Mouse (Mus musculus): Measurements from ENCODE around the gene Disp1. TPM values are rescaled to one million over a fixed set of nuclear protein-coding genes. Genes with fewer than 3 reads are reported as not detected.

Gene Disp1
- polyA plus RNA-seq, 1 experiment from 2014 or later = 7.6 TPM

GRCm38 (mm10) chr1:183150379-183150840 is 70.9 kb downstream of the Disp1 start:
- Histone ChIP-seq H3K4me2 (ENCODE audit: low read length) (no peak overlapping the region), H3K27ac (ENCODE audit: low read length) (peak overlapping the region; percentile 47; the same call in 1 of the 2 replicates), H3K9me3 (replicated peaks; ENCODE audit: control insufficient read depth, low read length, poor library complexity, severe bottlenecking) (no peaks in the 10 kb centered on the region), H3K4me3 (ENCODE audit: low read depth, low read length) (no peak overlapping the region), H3K4me1 (ENCODE audit: control insufficient read depth, insufficient read depth, low read length) (peaks cover 20% of the 10 kb centered on the region), H3K36me3 (ENCODE audit: control insufficient read depth, insufficient read depth, low read length) (no peaks in the 10 kb centered on the region), H3K27me3 (ENCODE audit: control insufficient read depth, insufficient read depth, low read depth, low read length) (no peaks in the 10 kb centered on the region), H3K9ac (ENCODE audit: low read depth, low read length) (no peak overlapping the region)
- 23% methylated on average over 12 of the region's 12 CpGs for WGBS
- ATAC-seq = peak; percentile 55; the same call in 1 of the 2 replicates

GRCm38 (mm10) chr1:183149571-183150105 is 71.7 kb downstream of the Disp1 start:
- Histone ChIP-seq H3K27ac (ENCODE audit: low read length) (peak overlapping the region; percentile 47; the same call in 1 of the 2 replicates), H3K4me1 (ENCODE audit: control insufficient read depth, insufficient read depth, low read length) (peaks cover 20% of the 10 kb centered on the region), H3K4me3 (ENCODE audit: low read depth, low read length) (no peak overlapping the region), H3K4me2 (ENCODE audit: low read length) (no peak overlapping the region), H3K9me3 (replicated peaks; ENCODE audit: control insufficient read depth, low read length, poor library complexity, severe bottlenecking) (no peaks in the 10 kb centered on the region), H3K36me3 (ENCODE audit: control insufficient read depth, insufficient read depth, low read length) (no peaks in the 10 kb centered on the region), H3K9ac (ENCODE audit: low read depth, low read length) (no peak overlapping the region), H3K27me3 (ENCODE audit: control insufficient read depth, insufficient read depth, low read depth, low read length) (no peaks in the 10 kb centered on the region)
- 32% methylated on average over 5 of the region's 5 CpGs for WGBS
- no peak for ATAC-seq

DNA sequence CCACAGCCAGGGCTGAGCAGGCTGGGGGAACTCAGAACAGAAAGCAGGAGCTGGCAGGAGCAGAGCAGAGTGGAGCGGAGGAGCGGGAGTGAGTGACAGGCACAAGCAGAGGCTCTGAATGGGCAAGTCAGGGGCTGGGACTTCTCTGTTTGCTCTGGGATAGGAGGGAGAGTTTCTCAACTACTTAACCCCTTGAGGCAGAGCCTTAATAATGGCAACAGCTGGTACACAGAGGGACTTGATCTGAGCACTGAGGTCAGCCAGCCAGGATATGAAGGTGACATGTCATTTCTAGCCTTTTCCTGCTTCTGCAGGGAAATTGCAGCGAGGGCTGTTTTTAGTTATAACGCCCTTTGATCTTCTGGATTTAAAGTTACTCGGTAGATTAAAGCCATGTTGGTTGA is 73.9 kb downstream of the Disp1 start:
- no peak overlapping the region for H3K9ac ChIP-seq (ENCODE audit: low read depth, low read length)
- H3K9me3 ChIP-seq (replicated peaks; ENCODE audit: control insufficient read depth, low read length, poor library complexity, severe bottlenecking) = no peaks in the 10 kb centered on the region
- no peak overlapping the region for H3K4me3 ChIP-seq (ENCODE audit: low read depth, low read length)
- H3K4me2 ChIP-seq (ENCODE audit: low read length) = 0 out of 2 replicates have a peak overlapping the region, but pooled peaks have one; percentile 13
- peak; percentile 80 for ATAC-seq
- H3K36me3 ChIP-seq (ENCODE audit: control insufficient read depth, insufficient read depth, low read length) = no peaks in the 10 kb centered on the region
- no peak overlapping the region for H3K27ac ChIP-seq (ENCODE audit: low read length)
- 19% methylated on average over 5 of the region's 5 CpGs for WGBS
- H3K4me1 ChIP-seq (ENCODE audit: control insufficient read depth, insufficient read depth, low read length) = peaks cover 20% of the 10 kb centered on the region
- H3K27me3 ChIP-seq (ENCODE audit: control insufficient read depth, insufficient read depth, low read depth, low read length) = no peaks in the 10 kb centered on the region

DNA sequence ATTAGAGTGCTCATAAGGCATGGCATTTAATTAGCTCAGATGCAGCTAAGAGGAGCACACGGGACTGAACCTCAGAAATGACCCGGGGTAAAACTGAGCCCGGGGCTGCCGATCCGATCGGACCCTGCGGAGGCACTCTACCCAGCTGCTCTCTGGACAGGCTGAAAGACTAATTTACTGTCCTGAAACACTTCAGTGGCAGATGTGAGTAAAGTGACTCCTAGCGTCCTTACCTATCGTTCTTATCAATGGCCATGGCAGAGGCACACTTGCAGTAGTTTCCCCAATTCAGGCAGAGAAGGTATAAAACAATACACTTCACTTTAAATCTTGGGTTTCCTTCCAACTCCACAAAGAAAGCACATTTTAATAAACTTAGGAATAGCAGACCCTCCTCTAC is 74.5 kb downstream of the Disp1 start:
- H3K27me3 ChIP-seq (ENCODE audit: control insufficient read depth, insufficient read depth, low read depth, low read length) = no peaks in the 10 kb centered on the region
- H3K9ac ChIP-seq (ENCODE audit: low read depth, low read length) = no peak overlapping the region
- no peak for ATAC-seq
- no peak overlapping the region for H3K4me3 ChIP-seq (ENCODE audit: low read depth, low read length)
- no peaks in the 10 kb centered on the region for H3K36me3 ChIP-seq (ENCODE audit: control insufficient read depth, insufficient read depth, low read length)
- no peak overlapping the region for H3K27ac ChIP-seq (ENCODE audit: low read length)
- no peak overlapping the region for H3K4me2 ChIP-seq (ENCODE audit: low read length)
- WGBS = 15% methylated on average over 9 of the region's 9 CpGs
- no peaks in the 10 kb centered on the region for H3K9me3 ChIP-seq (replicated peaks; ENCODE audit: control insufficient read depth, low read length, poor library complexity, severe bottlenecking)
- H3K4me1 ChIP-seq (ENCODE audit: control insufficient read depth, insufficient read depth, low read length) = peaks cover 22% of the 10 kb centered on the region

- Histone ChIP-seq H3K4me2 (ENCODE audit: low read length) (no peak overlapping the region), H3K9me3 (replicated peaks; ENCODE audit: control insufficient read depth, low read length, poor library complexity, severe bottlenecking) (no peaks in the 10 kb centered on the region), H3K36me3 (ENCODE audit: control insufficient read depth, insufficient read depth, low read length) (no peaks in the 10 kb centered on the region), H3K9ac (ENCODE audit: low read depth, low read length) (no peak overlapping the region), H3K4me3 (ENCODE audit: low read depth, low read length) (no peak overlapping the region), H3K4me1 (ENCODE audit: control insufficient read depth, insufficient read depth, low read length) (peaks cover 22% of the 10 kb centered on the region), H3K27ac (ENCODE audit: low read length) (no peak overlapping the region), H3K27me3 (ENCODE audit: control insufficient read depth, insufficient read depth, low read depth, low read length) (no peaks in the 10 kb centered on the region)
- WGBS = 74% methylated on average over 7 of the region's 7 CpGs
- ATAC-seq = no peak
These were observed 75.1 kb downstream of the Disp1 start for GRCm38 (mm10) chr1:183146102-183146735.

- peaks cover 18% of the 10 kb centered on the region for H3K4me1 ChIP-seq (ENCODE audit: control insufficient read depth, insufficient read depth, low read length)
- H3K9me3 ChIP-seq (replicated peaks; ENCODE audit: control insufficient read depth, low read length, poor library complexity, severe bottlenecking) = no peaks in the 10 kb centered on the region
- ATAC-seq = no peak
- no peaks in the 10 kb centered on the region for H3K27me3 ChIP-seq (ENCODE audit: control insufficient read depth, insufficient read depth, low read depth, low read length)
- WGBS = 25% methylated on average over 4 of the region's 4 CpGs
- H3K9ac ChIP-seq (ENCODE audit: low read depth, low read length) = no peak overlapping the region
- no peak overlapping the region for H3K4me2 ChIP-seq (ENCODE audit: low read length)
- no peak overlapping the region for H3K4me3 ChIP-seq (ENCODE audit: low read depth, low read length)
- H3K27ac ChIP-seq (ENCODE audit: low read length) = no peak overlapping the region
- H3K36me3 ChIP-seq (ENCODE audit: control insufficient read depth, insufficient read depth, low read length) = no peaks in the 10 kb centered on the region
These were observed 76.6 kb downstream of the Disp1 start for GRCm38 (mm10) chr1:183144602-183145205.

DNA sequence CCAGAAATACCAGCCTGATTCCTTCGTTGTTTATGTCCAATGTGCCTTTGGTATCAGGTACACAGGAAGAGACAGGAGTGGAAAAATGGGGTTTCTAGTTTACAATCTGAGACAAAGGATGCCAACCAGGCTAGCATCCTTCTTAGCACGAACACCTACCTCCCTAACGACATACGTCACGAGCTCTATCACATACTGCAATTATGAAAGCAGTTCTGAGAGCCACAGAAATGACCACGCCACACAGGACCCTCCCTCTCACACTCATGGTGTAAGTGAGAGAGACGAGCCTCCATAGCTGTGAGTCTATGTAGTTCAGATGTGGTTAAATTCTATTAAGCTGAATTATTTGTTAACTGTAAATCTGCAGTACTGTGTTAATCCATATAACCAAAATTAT is 78.1 kb downstream of the Disp1 start:
- H3K36me3 ChIP-seq (ENCODE audit: control insufficient read depth, insufficient read depth, low read length) = no peaks in the 10 kb centered on the region
- no peak overlapping the region for H3K9ac ChIP-seq (ENCODE audit: low read depth, low read length)
- no peak overlapping the region for H3K4me3 ChIP-seq (ENCODE audit: low read depth, low read length)
- peaks cover 14% of the 10 kb centered on the region for H3K4me1 ChIP-seq (ENCODE audit: control insufficient read depth, insufficient read depth, low read length)
- H3K27me3 ChIP-seq (ENCODE audit: control insufficient read depth, insufficient read depth, low read depth, low read length) = no peaks in the 10 kb centered on the region
- H3K27ac ChIP-seq (ENCODE audit: low read length) = no peak overlapping the region
- 85% methylated on average over 7 of the region's 7 CpGs for WGBS
- H3K9me3 ChIP-seq (replicated peaks; ENCODE audit: control insufficient read depth, low read length, poor library complexity, severe bottlenecking) = no peaks in the 10 kb centered on the region
- no peak overlapping the region for H3K4me2 ChIP-seq (ENCODE audit: low read length)
- no peak for ATAC-seq

- no peak for ATAC-seq
- Histone ChIP-seq H3K9me3 (replicated peaks; ENCODE audit: control insufficient read depth, low read length, poor library complexity, severe bottlenecking) (no peaks in the 10 kb centered on the region), H3K9ac (ENCODE audit: low read depth, low read length) (no peak overlapping the region), H3K4me2 (ENCODE audit: low read length) (no peak overlapping the region), H3K4me1 (ENCODE audit: control insufficient read depth, insufficient read depth, low read length) (peaks cover 14% of the 10 kb centered on the region), H3K27ac (ENCODE audit: low read length) (no peak overlapping the region), H3K4me3 (ENCODE audit: low read depth, low read length) (no peak overlapping the region), H3K36me3 (ENCODE audit: control insufficient read depth, insufficient read depth, low read length) (no peaks in the 10 kb centered on the region), H3K27me3 (ENCODE audit: control insufficient read depth, insufficient read depth, low read depth, low read length) (no peaks in the 10 kb centered on the region)
- WGBS = 36% methylated on average over 5 of the region's 5 CpGs
These were observed 78.8 kb downstream of the Disp1 start for GRCm38 (mm10) chr1:183142566-183142965.

GRCm38 (mm10) chr1:183141329-183141728 is 80.0 kb downstream of the Disp1 start:
- H3K9me3 ChIP-seq (replicated peaks; ENCODE audit: control insufficient read depth, low read length, poor library complexity, severe bottlenecking) = no peaks in the 10 kb centered on the region
- no peaks in the 10 kb centered on the region for H3K27me3 ChIP-seq (ENCODE audit: control insufficient read depth, insufficient read depth, low read depth, low read length)
- no peak overlapping the region for H3K9ac ChIP-seq (ENCODE audit: low read depth, low read length)
- H3K36me3 ChIP-seq (ENCODE audit: control insufficient read depth, insufficient read depth, low read length) = no peaks in the 10 kb centered on the region
- ATAC-seq = no peak
- H3K4me2 ChIP-seq (ENCODE audit: low read length) = no peak overlapping the region
- WGBS = 53% methylated on average over 2 of the region's 2 CpGs
- H3K4me3 ChIP-seq (ENCODE audit: low read depth, low read length) = no peak overlapping the region
- H3K27ac ChIP-seq (ENCODE audit: low read length) = no peak overlapping the region
- H3K4me1 ChIP-seq (ENCODE audit: control insufficient read depth, insufficient read depth, low read length) = peaks cover 10% of the 10 kb centered on the region

All from midbrain, embryonic 16.5 days (tissue).